Mouse (Mus musculus) olfactory bulb, adult 2 months (tissue): Measurements from ENCODE around the gene Gstm2. TPM values are rescaled to one million over a fixed set of nuclear protein-coding genes. Genes with fewer than 3 reads are reported as not detected.
"Not testable (repeated sequence)": the region's sequence is repeated elsewhere in the genome, so short reads cannot be mapped to it uniquely, and the experiment has no call there.

Experiments used
- H3K27ac ChIP-seq: fragments of 200-500 bp; 2 replicates; pipeline ENCODE4 v1.5.1; 2012; ENCODE audit warnings: low read depth, low read length; ENCODE audit not compliant: insufficient read depth
- H3K4me1 ChIP-seq: fragments of 200-500 bp; 2 replicates; pipeline ENCODE4 v1.6.1; 2012; ENCODE audit warnings: low read length; ENCODE audit not compliant: control insufficient read depth, insufficient read depth
- H3K4me3 ChIP-seq: fragments of 200-500 bp; 2 replicates; pipeline ENCODE4 v1.5.1; 2012; ENCODE audit warnings: mild to moderate bottlenecking, low read depth, low read length, moderate library complexity; ENCODE audit not compliant: insufficient read depth
- CTCF ChIP-seq: fragments of 200-500 bp; IDR thresholded peaks from 2 replicates; pipeline ENCODE4 v1.5.1; 2012; ENCODE audit warnings: low read depth, mild to moderate bottlenecking, low read length, moderate library complexity; ENCODE audit not compliant: insufficient read depth
- POLR2A ChIP-seq: fragments of 200-500 bp; IDR thresholded peaks from 2 replicates; pipeline ENCODE4 v1.6.1; 2012; ENCODE audit warnings: mild to moderate bottlenecking, low read depth, low read length, moderate library complexity; ENCODE audit not compliant: insufficient read depth
- WGBS: fragments of 180-500 bp; shearing (Covaris S2); methylation state at CpG from one replicate; pipeline ENCODE4 v1.1.7; 2018; 5-methylcytosine and 5-hydroxymethylcytosine counted together
- polyA plus RNA-seq: library from polyadenylated mRNA; stranded (reverse); fragments of >200 nt; gene quantifications from 2 replicates; pipeline ENCODE4 v1.2.4, GENCODE M21; 2012; ENCODE audit warnings: low replicate concordance; ENCODE audit not compliant: missing spikeins, insufficient read depth, insufficient read length

The Gstm2 gene
- not detected in 2 replicates for polyA plus RNA-seq

DNA sequence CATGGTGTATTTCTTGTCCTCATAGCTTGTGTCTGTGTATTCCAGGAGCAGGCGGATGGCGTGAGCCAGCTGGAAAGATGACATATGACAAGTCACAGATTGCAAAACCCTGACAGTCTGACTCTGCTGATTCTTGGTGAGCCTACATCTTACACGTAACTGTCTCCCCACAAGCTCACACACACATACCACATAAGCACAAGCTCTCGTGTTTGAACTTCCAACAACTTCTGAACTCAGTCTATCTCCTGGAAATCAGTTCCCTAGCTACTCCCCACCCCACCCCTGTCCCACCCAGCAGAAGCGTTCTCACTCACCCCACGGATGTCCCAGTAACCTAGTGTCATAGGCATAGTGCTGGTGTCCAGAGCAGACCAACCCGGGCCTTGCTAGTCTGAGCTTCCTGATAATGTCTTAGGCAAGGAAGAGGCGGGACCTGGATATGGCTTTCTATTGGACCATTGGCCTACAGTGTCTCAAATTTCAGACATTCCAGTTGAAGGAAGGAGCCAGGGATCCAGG lies at the start of gene Gstm2:
Gene Gstm2 (minus strand): TSS at position 413 of the 522 bp plus-strand sequence.
- 76% methylated on average over 8 of the region's 8 CpGs for WGBS
- TF ChIP-seq CTCF, result no peak
- no peak for TF ChIP-seq POLR2A
- H3K4me1 ChIP-seq, result no peaks in the 10 kb centered on the region
- H3K27ac ChIP-seq, result no peak within 1 kb of the TSS
- no peak within 1 kb of the TSS for H3K4me3 ChIP-seq

DNA sequence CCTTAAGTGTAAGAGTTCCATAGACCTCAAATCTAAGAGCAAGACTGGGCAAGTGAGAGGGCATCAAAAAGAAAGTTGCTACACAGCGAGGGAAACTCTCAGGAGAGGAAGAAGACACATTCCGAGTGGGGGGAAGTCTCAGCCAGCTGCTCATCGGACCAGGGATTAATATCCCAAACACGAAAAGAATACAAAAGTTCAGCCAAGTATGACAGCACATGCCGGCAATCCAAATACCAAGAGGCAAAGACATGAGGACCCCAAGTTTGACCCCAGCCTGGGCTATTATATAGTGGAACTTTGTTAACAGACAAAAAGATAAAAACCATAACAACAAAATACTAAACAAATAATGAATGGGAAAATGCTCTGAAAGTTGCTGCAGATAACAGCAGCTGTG lies 46.9 kb upstream of the Gstm2 start:
- no peak overlapping the region for H3K4me3 ChIP-seq
- H3K4me1 ChIP-seq, result no peaks in the 10 kb centered on the region
- H3K27ac ChIP-seq, result no peak overlapping the region
- WGBS, result 74% methylated on average over 5 of the region's 5 CpGs
- TF ChIP-seq POLR2A (no peak), CTCF (no peak)

DNA sequence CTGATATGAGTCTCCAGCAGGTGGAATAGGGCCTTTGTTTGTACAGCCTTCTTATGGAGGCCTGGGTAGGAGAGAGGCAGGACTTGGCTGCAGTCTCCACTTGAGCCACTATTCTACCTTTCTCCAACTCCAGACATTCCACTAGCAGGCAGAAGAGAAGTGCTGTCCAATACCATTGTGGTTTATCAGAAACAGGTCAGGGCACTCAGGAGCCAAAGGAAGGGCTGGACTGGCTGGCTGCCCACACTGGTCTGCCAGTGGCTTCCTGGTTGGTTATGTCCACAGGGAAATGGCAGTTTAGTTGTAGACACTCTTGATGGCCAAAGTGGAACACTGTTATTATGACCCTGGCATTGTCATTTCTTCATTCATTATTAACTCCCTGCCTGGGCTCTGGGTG lies 45.9 kb upstream of the Gstm2 start:
- H3K4me1 ChIP-seq, result no peaks in the 10 kb centered on the region
- no peak overlapping the region for H3K27ac ChIP-seq
- TF ChIP-seq CTCF (no peak), POLR2A (no peak)
- H3K4me3 ChIP-seq, result no peak overlapping the region

DNA sequence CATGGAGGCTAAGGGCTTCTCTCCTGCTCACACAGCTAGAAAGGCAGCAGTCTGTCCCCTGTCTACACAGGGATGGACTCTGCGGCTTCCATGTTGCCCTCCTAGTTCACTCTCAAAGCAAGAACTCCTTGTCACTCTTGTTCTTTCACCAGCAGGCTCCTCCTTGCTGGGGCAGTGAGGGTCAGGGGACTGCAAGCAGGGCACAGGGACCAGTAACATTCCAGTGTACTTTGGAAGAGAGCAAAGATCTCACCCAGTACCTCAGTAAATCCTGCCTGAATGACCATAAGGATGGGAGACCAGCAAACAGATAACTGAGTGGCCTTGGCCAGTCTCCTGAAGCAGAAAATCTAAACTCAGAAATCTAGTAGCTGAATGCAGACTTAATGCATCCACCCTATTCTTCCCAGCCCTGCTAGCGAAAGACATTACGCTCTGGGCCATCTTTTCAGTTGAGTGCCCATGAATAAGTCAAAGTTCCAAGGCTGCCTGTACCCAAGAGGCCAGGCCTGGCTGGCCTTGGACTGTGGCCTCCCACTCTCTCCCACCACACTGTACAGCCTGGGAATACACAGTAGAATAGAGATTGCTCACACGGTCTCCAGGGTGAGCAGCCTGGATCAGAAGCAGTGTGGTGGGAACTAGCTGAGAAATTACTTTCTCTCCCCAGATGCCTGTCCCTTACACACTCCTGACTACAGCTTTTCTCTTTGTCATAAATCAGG lies 42.5 kb upstream of the Gstm2 start:
- no peak overlapping the region for H3K27ac ChIP-seq
- WGBS, result 82% methylated on average over 4 of the region's 4 CpGs
- TF ChIP-seq POLR2A, result no peak
- TF ChIP-seq CTCF, result no peak

DNA sequence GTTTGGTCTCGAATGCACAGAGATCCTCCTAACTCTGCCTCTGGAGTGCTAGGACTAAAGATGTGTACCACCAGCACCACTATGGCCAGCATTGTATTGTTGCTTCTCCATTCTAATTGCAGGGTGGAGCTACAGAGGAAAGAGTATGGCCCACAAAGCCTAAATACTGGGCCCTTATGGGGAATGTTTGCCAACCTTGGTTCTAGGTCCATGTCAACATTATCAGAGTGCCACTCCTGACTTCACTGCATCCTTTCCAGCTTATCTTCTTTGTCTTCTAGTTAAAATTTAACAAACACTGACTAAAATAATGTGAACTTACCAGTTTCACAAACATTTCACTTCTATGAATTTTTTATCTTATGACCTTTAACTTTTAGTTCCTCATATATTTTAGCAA lies 40.3 kb upstream of the Gstm2 start:
- WGBS, result 78% methylated on average over 1 of the region's 1 CpGs
- no peak overlapping the region for H3K4me3 ChIP-seq
- H3K27ac ChIP-seq, result no peak overlapping the region
- no peaks in the 10 kb centered on the region for H3K4me1 ChIP-seq
- TF ChIP-seq CTCF, result no peak
- no peak for TF ChIP-seq POLR2A

More for the DNA sequence above, 42.5 kb upstream of the Gstm2 start:
- Histone ChIP-seq H3K4me1 (no peaks in the 10 kb centered on the region), H3K4me3 (no peak overlapping the region)

DNA sequence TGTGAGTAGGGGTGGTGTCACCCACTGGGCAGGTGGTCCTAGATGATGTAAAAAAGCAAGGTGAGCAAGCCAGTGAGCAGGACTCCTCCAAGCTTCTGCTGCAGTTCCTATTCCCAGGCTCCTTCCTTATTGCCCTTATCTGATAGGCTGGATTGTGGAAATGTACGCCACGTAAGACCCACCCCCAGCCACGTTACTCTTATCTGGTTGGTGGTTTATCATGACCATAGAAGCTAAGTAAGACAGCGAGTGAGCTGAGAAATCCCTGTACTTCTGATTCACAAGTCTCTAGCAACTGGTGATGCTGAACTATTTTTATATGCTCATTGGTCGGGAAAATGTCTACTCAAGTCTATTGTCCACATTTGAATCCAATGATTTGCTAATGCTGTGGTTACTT lies 39.8 kb upstream of the Gstm2 start:
- 75% methylated on average over 5 of the region's 5 CpGs for WGBS
- Histone ChIP-seq H3K27ac (no peak overlapping the region), H3K4me1 (no peaks in the 10 kb centered on the region), H3K4me3 (no peak overlapping the region)
- TF ChIP-seq CTCF, result no peak
- no peak for TF ChIP-seq POLR2A

DNA sequence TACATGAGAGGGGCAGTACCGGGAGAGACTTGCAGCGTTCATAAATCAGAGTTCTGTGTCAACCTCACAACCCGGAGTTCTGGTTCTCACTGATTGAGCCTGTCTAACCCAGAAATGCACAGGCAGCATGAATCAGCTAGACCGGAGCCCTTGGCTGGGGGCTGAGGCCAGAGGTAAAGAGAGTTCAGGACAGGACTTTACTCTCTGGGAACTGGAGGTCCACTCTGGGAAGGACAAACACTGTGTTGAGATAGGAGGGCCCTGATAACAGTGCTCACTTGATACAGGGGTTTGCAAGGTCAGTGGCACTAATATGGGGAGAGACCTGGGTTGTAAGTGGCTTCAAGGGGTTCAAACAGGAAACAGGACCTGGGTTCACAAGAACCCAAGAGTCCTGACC lies 39.1 kb upstream of the Gstm2 start:
- Histone ChIP-seq H3K27ac (no peak overlapping the region), H3K4me1 (no peaks in the 10 kb centered on the region)
- 57% methylated on average over 4 of the region's 4 CpGs for WGBS

DNA sequence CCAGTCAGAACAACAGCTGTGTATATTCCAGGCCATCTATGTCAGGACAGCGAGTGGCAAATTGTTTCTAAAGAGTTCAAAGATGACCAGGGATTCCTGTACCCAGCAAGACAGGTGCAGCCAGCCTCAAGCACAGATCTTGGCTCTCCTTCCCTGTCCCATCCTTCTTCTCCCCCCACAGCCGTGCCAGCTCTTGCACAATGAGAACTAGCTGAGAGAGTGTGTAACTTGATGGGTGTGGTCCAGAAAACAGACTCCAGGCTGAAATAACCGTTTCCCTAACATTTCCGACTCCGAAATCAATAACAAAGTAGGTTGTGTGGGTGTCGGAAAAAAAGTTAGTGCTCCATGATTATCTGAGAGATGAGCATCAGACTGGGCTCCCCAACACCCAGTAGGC lies 36.4 kb upstream of the Gstm2 start:
- 62% methylated on average over 6 of the region's 6 CpGs for WGBS
- H3K4me1 ChIP-seq, result peaks cover 5% of the 10 kb centered on the region
- H3K27ac ChIP-seq, result no peak overlapping the region
- no peak overlapping the region for H3K4me3 ChIP-seq
- TF ChIP-seq POLR2A, result no peak
- no peak for TF ChIP-seq CTCF

More for the DNA sequence above, 39.1 kb upstream of the Gstm2 start:
- no peak overlapping the region for H3K4me3 ChIP-seq
- TF ChIP-seq CTCF (no peak), POLR2A (no peak)

DNA sequence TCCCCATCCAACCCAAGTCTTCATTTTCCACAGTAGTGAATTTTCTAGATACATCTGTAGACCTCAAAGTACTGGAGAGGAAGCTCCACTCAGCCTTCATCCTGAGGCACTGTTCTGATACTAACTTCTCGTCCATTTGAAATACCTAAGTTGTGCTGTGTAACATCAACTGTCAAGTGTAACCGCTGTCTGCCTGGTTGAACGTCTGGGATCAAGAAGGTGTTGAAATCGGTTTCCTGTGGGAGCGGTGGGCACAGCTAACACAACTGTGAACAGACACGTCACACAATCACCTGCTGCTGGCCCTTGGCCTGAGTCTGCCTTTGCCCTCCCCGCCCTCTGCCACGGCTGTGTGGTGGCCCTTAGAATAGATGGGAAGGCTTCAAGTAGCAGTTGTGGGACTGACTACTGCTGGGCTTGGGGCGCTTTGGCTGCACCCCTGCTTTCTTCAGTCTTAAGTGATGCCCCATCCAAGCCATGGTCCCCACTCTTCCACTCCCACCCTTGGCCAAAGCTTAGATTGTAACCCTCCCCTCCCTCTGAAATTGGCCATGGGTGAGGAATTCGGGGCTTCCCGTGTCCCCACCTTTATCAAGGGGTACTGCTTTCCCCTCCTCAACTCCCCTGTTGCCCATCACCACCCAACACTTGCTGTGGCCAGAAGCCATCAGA lies 34.2 kb upstream of the Gstm2 start:
- not testable (repeated sequence) for H3K27ac ChIP-seq, H3K4me3 ChIP-seq
- H3K4me1 ChIP-seq, result peaks cover 13% of the 10 kb centered on the region
- 91% methylated on average over 11 of the region's 11 CpGs for WGBS

DNA sequence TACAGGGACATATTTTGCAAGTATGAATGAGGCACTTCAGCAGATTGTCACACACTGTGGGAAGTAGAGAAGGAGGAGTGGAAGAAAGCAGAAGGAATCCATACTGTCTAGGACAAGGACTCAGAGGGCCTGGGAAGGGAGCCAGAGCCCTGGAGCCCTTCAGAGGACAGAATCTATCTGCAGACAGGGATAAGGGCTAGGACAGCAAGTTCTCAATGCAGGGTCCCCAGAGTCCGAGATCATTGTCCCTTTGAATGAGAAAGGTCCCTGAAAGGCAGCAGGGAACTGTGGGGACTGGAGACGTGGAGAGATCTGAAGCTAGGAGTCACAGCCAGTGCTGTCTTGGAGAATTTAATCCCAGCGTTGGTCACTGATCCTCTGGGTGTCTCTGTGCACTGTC lies 33.0 kb upstream of the Gstm2 start:
- peaks cover 15% of the 10 kb centered on the region for H3K4me1 ChIP-seq
- WGBS, result 79% methylated on average over 3 of the region's 3 CpGs
- not testable (repeated sequence) for H3K27ac ChIP-seq, H3K4me3 ChIP-seq
